Mouse (Mus musculus) lung, postnatal 0 days (tissue): ENCODE data around the gene Armh2. TPM values are rescaled to one million over a fixed set of nuclear protein-coding genes. Genes with fewer than 3 reads are reported as not detected.
A peak's percentile ranks its signal among the peaks of the same experiment; 100 is the strongest.

Experiments used
- ATAC-seq: fragments of 200-750 bp; cut with Nextera tagmentation; 2 replicates; pipeline ENCODE4 v1.8.0; 2017; ENCODE audit warnings: moderate library complexity
- DNase-seq: peaks from one replicate; pipeline ENCODE4 v3.0.0-alpha.2; 2016; ENCODE audit warnings: low spot score
- H3K27ac ChIP-seq: fragments of 300-500 bp; sonication (generic); 2 replicates; pipeline ENCODE4 v1.5.1; 2014; ENCODE audit warnings: antibody characterized with exemption, mild to moderate bottlenecking, low read length, mixed read lengths
- H3K27me3 ChIP-seq: fragments of 300-500 bp; sonication (generic); replicated peaks from 2 replicates; pipeline ENCODE4 v1.6.1; 2014; ENCODE audit warnings: low read length, mixed read lengths; ENCODE audit not compliant: insufficient read depth
- H3K36me3 ChIP-seq: fragments of 300-500 bp; sonication (generic); 2 replicates; pipeline ENCODE4 v1.6.1; 2014; ENCODE audit warnings: low read length, mixed read lengths; ENCODE audit not compliant: insufficient read depth
- H3K4me1 ChIP-seq: fragments of 300-500 bp; sonication (generic); 2 replicates; pipeline ENCODE4 v1.6.1; 2014; ENCODE audit warnings: antibody characterized with exemption, low read depth, low read length, mixed read lengths; ENCODE audit not compliant: insufficient read depth
- H3K4me2 ChIP-seq: fragments of 300-500 bp; sonication (generic); replicated peaks from 2 replicates; pipeline ENCODE4 v1.6.1; 2014; ENCODE audit warnings: low read depth, mild to moderate bottlenecking, low read length, moderate library complexity, mixed read lengths
- H3K4me3 ChIP-seq: fragments of 300-500 bp; sonication (generic); 2 replicates; pipeline ENCODE4 v1.5.1; 2014; ENCODE audit warnings: low read depth, low read length
- H3K9ac ChIP-seq: fragments of 300-500 bp; sonication (generic); replicated peaks from 2 replicates; pipeline ENCODE4 v1.6.1; 2014; ENCODE audit warnings: low read depth, mild to moderate bottlenecking
- H3K9me3 ChIP-seq: fragments of 300-500 bp; sonication (generic); 2 replicates; pipeline ENCODE4 v1.6.1; 2016; ENCODE audit warnings: low read length, mixed read lengths
- CTCF ChIP-seq: IDR thresholded peaks from 2 replicates; pipeline ENCODE4 v1.5.1; 2016; ENCODE audit warnings: antibody characterized with exemption, mild to moderate bottlenecking
- EP300 ChIP-seq: IDR thresholded peaks from 2 replicates; pipeline ENCODE4 v1.6.1; 2016; ENCODE audit warnings: antibody characterized with exemption, mild to moderate bottlenecking, control low read depth
- WGBS: fragments of 180-500 bp; shearing (Covaris S2); extraction: QIAGEN DNeasy Blood & Tissue Kit; methylation state at CpG from one replicate; pipeline ENCODE4 v1.1.7; 2014; 5-methylcytosine and 5-hydroxymethylcytosine counted together
- polyA plus RNA-seq: library from polyadenylated mRNA; unstranded; fragments of >200 nt; fragmentation: Nextera tagmentation; extraction: Ambion mirVana; gene quantifications from 2 replicates; pipeline ENCODE4 v1.2.1, GENCODE M21; 2015

The Armh2 gene
- polyA plus RNA-seq, 1 experiment from 2014 or later: not detected

- H3K27ac ChIP-seq: no peak overlapping the region
- 57% methylated on average over 3 of the region's 3 CpGs for WGBS
- no peak overlapping the region for H3K4me2 ChIP-seq
- peak; percentile 51 for DNase-seq
- no peaks in the 10 kb centered on the region for H3K4me1 ChIP-seq
- peak; percentile 69 for ATAC-seq
- H3K27me3 ChIP-seq: no peaks in the 10 kb centered on the region
- H3K9me3 ChIP-seq: no peaks in the 10 kb centered on the region
- TF ChIP-seq EP300: no peak
- TF ChIP-seq CTCF: no peak
- H3K36me3 ChIP-seq: no peaks in the 10 kb centered on the region
- H3K4me3 ChIP-seq: no peak overlapping the region
- no peak overlapping the region for H3K9ac ChIP-seq
Observed at GRCm38 (mm10) chr13:24747823-24748222, 6.8 kb downstream of the Armh2 start.

GRCm38 (mm10) chr13:24750807-24751206 is 9.8 kb downstream of the Armh2 start:
- 0 out of 2 replicates have a peak, but pooled peaks cover 3% of the 10 kb centered on the region for H3K36me3 ChIP-seq
- no peak overlapping the region for H3K27ac ChIP-seq
- no peak overlapping the region for H3K4me2 ChIP-seq
- no peak overlapping the region for H3K9ac ChIP-seq
- H3K27me3 ChIP-seq: no peaks in the 10 kb centered on the region
- no peaks in the 10 kb centered on the region for H3K9me3 ChIP-seq
- 94% methylated on average over 8 of the region's 8 CpGs for WGBS
- DNase-seq (no peak), ATAC-seq (no peak)
- no peaks in the 10 kb centered on the region for H3K4me1 ChIP-seq
- no peak overlapping the region for H3K4me3 ChIP-seq
- TF ChIP-seq EP300 (no peak), CTCF (no peak)

- Histone ChIP-seq H3K36me3 (0 out of 2 replicates have a peak, but pooled peaks cover 3% of the 10 kb centered on the region), H3K4me3 (no peak overlapping the region), H3K4me1 (no peaks in the 10 kb centered on the region), H3K9me3 (no peaks in the 10 kb centered on the region), H3K27ac (no peak overlapping the region), H3K4me2 (no peak overlapping the region), H3K27me3 (no peaks in the 10 kb centered on the region), H3K9ac (no peak overlapping the region)
- no peak for TF ChIP-seq CTCF
- no peak for TF ChIP-seq EP300
- ATAC-seq: no peak
- DNase-seq: no peak
- 77% methylated on average over 8 of the region's 8 CpGs for WGBS
Observed at GRCm38 (mm10) chr13:24751396-24751795, 10.4 kb downstream of the Armh2 start.

- DNase-seq (no peak), ATAC-seq (no peak)
- Histone ChIP-seq H3K36me3 (0 out of 2 replicates have a peak, but pooled peaks cover 3% of the 10 kb centered on the region), H3K9ac (no peak overlapping the region), H3K4me3 (no peak overlapping the region), H3K4me1 (peaks cover 5% of the 10 kb centered on the region; the same call in 1 of the 2 replicates), H3K27me3 (no peaks in the 10 kb centered on the region), H3K9me3 (no peaks in the 10 kb centered on the region), H3K27ac (no peak overlapping the region), H3K4me2 (no peak overlapping the region)
- TF ChIP-seq EP300: no peak
- TF ChIP-seq CTCF: no peak
- 92% methylated on average over 3 of the region's 3 CpGs for WGBS
Observed at GRCm38 (mm10) chr13:24756756-24757155, 15.7 kb downstream of the Armh2 start.

- Histone ChIP-seq H3K4me3 (no peak overlapping the region), H3K9me3 (no peaks in the 10 kb centered on the region), H3K36me3 (0 out of 2 replicates have a peak, but pooled peaks cover 3% of the 10 kb centered on the region), H3K9ac (no peak overlapping the region), H3K4me2 (no peak overlapping the region), H3K27me3 (no peaks in the 10 kb centered on the region), H3K27ac (no peak overlapping the region), H3K4me1 (peaks cover 5% of the 10 kb centered on the region; the same call in 1 of the 2 replicates)
- no peak for ATAC-seq
- DNase-seq: no peak
- WGBS: 72% methylated on average over 12 of the region's 12 CpGs
- TF ChIP-seq EP300 (no peak), CTCF (no peak)
Observed at GRCm38 (mm10) chr13:24757820-24758564, 17.0 kb downstream of the Armh2 start.

- peaks cover 5% of the 10 kb centered on the region; the same call in 1 of the 2 replicates for H3K4me1 ChIP-seq
- H3K27ac ChIP-seq: no peak overlapping the region
- no peaks in the 10 kb centered on the region for H3K27me3 ChIP-seq
- no peaks in the 10 kb centered on the region for H3K36me3 ChIP-seq
- no peak overlapping the region for H3K4me2 ChIP-seq
- TF ChIP-seq EP300: no peak
- no peak for TF ChIP-seq CTCF
- ATAC-seq (no peak), DNase-seq (peak; percentile 36)
- no peak overlapping the region for H3K4me3 ChIP-seq
- 65% methylated on average over 10 of the region's 10 CpGs for WGBS
- no peak overlapping the region for H3K9ac ChIP-seq
- H3K9me3 ChIP-seq: no peaks in the 10 kb centered on the region
Observed at GRCm38 (mm10) chr13:24759451-24759850, 18.4 kb downstream of the Armh2 start.
